Mouse (Mus musculus): ENCODE results near the gene Gm5862.
"Not testable (repeated sequence)": the region's sequence is repeated elsewhere in the genome, so short reads cannot be mapped to it uniquely, and the experiment has no call there.

GRCm38 (mm10) chr5:26007697-26008096 lies 15.0 kb downstream of the Gm5862 start:
- not testable (repeated sequence) for TF ChIP-seq POLR2A (IDR thresholded peaks at IDR 0.05; ENCODE audit: borderline replicate concordance, extremely low read depth, insufficient read depth, insufficient read length, poor library complexity, severe bottlenecking); CTCF (IDR thresholded peaks at IDR 0.05; ENCODE audit: borderline replicate concordance, extremely low read depth, insufficient read depth, insufficient read length)

Measured in brain, embryonic 14.5 days (tissue).